Mouse (Mus musculus) embryonic fibroblast, embryonic 13.5 days (primary cell): ENCODE measurements around the gene Bmi1.

Experiments used
- CTCF ChIP-seq: IDR thresholded peaks from 2 replicates; pipeline ENCODE4 v1.5.1; 2011; ENCODE audit warnings: mild to moderate bottlenecking, control low read depth, low read length, moderate library complexity, borderline replicate concordance; ENCODE audit not compliant: insufficient read depth
- POLR2A ChIP-seq: IDR thresholded peaks from 2 replicates; pipeline ENCODE4 v1.6.1; 2011; ENCODE audit warnings: low read depth, mild to moderate bottlenecking, control low read depth, low read length, moderate library complexity

GRCm38 (mm10) chr2:18686386-18686785, 9.6 kb downstream of the Bmi1 start:
- TF ChIP-seq CTCF, result no peak
- TF ChIP-seq POLR2A, result no peak
